Mouse (Mus musculus) forebrain, postnatal 0 days (tissue): ENCODE data around the gene Exoc8. TPM values are rescaled to one million over a fixed set of nuclear protein-coding genes. Genes with fewer than 3 reads are reported as not detected.

Experiments used
- ATAC-seq: fragments of 200-750 bp; cut with Nextera tagmentation; 2 replicates; pipeline ENCODE4 v1.8.0; 2017; ENCODE audit warnings: mild to moderate bottlenecking, moderate library complexity
- DNase-seq: peaks from one replicate; pipeline ENCODE4 v3.0.0-alpha.2; 2015
- H3K27ac ChIP-seq: fragments of 300-500 bp; sonication (generic); 2 replicates; pipeline ENCODE4 v1.5.1; 2014; ENCODE audit warnings: low read depth, mild to moderate bottlenecking, antibody characterized with exemption, low read length, moderate library complexity, mixed read lengths
- H3K27me3 ChIP-seq: fragments of 300-500 bp; sonication (generic); 2 replicates; pipeline ENCODE4 v1.6.1; 2014; ENCODE audit warnings: mild to moderate bottlenecking, low read length, mixed read lengths; ENCODE audit not compliant: insufficient read depth
- H3K36me3 ChIP-seq: fragments of 300-500 bp; sonication (generic); 2 replicates; pipeline ENCODE4 v1.6.1; 2014; ENCODE audit warnings: mild to moderate bottlenecking, moderate library complexity; ENCODE audit not compliant: insufficient read depth
- H3K4me1 ChIP-seq: fragments of 300-500 bp; sonication (generic); 2 replicates; pipeline ENCODE4 v1.6.1; 2014; ENCODE audit warnings: antibody characterized with exemption; ENCODE audit not compliant: insufficient read depth
- H3K4me2 ChIP-seq: fragments of 300-500 bp; sonication (generic); 2 replicates; pipeline ENCODE4 v1.6.1; 2014; ENCODE audit warnings: low read depth, mild to moderate bottlenecking, moderate library complexity
- H3K4me3 ChIP-seq: fragments of 300-500 bp; sonication (generic); 2 replicates; pipeline ENCODE4 v1.5.1; 2014; ENCODE audit warnings: low read depth, low read length, mixed read lengths
- H3K9ac ChIP-seq: fragments of 300-500 bp; sonication (generic); 2 replicates; pipeline ENCODE4 v1.6.1; 2014; ENCODE audit warnings: mild to moderate bottlenecking
- H3K9me3 ChIP-seq: fragments of 300-500 bp; sonication (generic); 2 replicates; pipeline ENCODE4 v1.6.1; 2016; ENCODE audit warnings: low read length
- CTCF ChIP-seq: sonication (generic); IDR thresholded peaks from 2 replicates; pipeline ENCODE4 v1.5.1; 2016; ENCODE audit warnings: antibody characterized with exemption, control low read depth, low read depth
- WGBS: fragments of 180-500 bp; shearing (Covaris S2); extraction: QIAGEN DNeasy Blood & Tissue Kit; methylation state at CpG from one replicate; pipeline ENCODE4 v1.1.7; 2014; 5-methylcytosine and 5-hydroxymethylcytosine counted together
- polyA plus RNA-seq: library from polyadenylated mRNA; unstranded; fragments of >200 nt; fragmentation: Nextera tagmentation; extraction: Ambion mirVana; gene quantifications from 2 replicates; pipeline ENCODE4 v1.2.1, GENCODE M21; 2015
- total RNA-seq: library from RNA; depleted of rRNA; stranded (reverse); fragments of >200 nt; gene quantifications from 2 replicates; pipeline ENCODE4 v1.2.3, GENCODE M21; 2014

Exoc8 gene
- total and polyA plus RNA-seq, 2 experiments from 2014 or later, result 9.9 to 33.9 TPM

DNA sequence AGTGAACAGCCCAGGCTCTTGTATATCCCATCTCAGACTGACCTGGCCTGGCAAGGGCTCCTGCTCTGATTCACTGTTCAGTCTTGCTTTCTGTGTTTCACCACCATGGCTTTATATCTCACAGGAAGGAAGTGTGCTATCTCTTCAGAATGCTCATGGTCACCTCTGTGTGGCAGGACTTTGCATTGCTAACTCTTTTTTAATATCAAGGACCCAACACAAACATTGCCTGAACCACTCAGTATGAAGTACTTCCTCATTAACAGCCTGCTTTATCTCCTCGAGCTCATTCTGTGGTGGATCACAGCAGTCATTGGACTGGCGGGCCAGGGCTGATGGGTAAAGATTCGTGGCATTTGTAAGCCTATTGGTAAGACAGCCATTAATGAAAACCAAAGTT lies 30.8 kb downstream of the Exoc8 start:
- no peak for DNase-seq

DNA sequence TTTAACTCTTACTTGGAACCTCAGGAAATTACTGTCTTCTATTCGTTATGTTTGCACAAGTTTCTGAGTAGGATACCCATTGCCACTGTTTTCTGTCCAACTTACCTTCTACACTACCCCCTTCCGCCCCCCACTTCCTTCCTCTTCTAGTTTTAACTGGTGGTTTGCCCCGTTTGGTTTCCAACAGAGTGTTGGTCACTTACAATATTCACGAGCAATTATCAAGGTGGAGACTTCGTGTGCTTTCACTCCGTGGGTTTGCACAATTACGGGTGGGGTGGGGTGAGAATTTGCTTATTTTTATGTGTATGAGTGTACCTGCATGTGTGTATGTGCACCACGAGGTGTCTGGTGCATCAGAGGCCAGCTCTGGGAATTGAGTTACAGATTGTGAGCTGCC lies 33.8 kb downstream of the Exoc8 start:
- no peak for TF ChIP-seq CTCF
- H3K27ac ChIP-seq, result no peak overlapping the region
- H3K9me3 ChIP-seq, result no peaks in the 10 kb centered on the region
- WGBS, result 21% methylated on average over 8 of the region's 8 CpGs
- H3K9ac ChIP-seq, result peak overlapping the region; percentile 85
- H3K4me1 ChIP-seq, result peaks cover 6% of the 10 kb centered on the region; the same call in 1 of the 2 replicates
- H3K4me2 ChIP-seq, result peak overlapping the region; percentile 77
- no peaks in the 10 kb centered on the region for H3K27me3 ChIP-seq
- DNase-seq (no peak), ATAC-seq (no peak)
- peaks cover 13% of the 10 kb centered on the region; the same call in 1 of the 2 replicates for H3K36me3 ChIP-seq
- H3K4me3 ChIP-seq, result peak overlapping the region; percentile 96

More for the DNA sequence above, 30.8 kb downstream of the Exoc8 start:
- Histone ChIP-seq H3K9ac (no peak overlapping the region), H3K27ac (no peak overlapping the region), H3K36me3 (peaks cover 9% of the 10 kb centered on the region), H3K4me1 (peaks cover 6% of the 10 kb centered on the region; the same call in 1 of the 2 replicates), H3K9me3 (no peaks in the 10 kb centered on the region), H3K4me2 (no peak overlapping the region), H3K4me3 (no peak overlapping the region), H3K27me3 (no peaks in the 10 kb centered on the region)
- 87% methylated on average over 3 of the region's 3 CpGs for WGBS
- no peak for ATAC-seq
- TF ChIP-seq CTCF, result no peak

DNA sequence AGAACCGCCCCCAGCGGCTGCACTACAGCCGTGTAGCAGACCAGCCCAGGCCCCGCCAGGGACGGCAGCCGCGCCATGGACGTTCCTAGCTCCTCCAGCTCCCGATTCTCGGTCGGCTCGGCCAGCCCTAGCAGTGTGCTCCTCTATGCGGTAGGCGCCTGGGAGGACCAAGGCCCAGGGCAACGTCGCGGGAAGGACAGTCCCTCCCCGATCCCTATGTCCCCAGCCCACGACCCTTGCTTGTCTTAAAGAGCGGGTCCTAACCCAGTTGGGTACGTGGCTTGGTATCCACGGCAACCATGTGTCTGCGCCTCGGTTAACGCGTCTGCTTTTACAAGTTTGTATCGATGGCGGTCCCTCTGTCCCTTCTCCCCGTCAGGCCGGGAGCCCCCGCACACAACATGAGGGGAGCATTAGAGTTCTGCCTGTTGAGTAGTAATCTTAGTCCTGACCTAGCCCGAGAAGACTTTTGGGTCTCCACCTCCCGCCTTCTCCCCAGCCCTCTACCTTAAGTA lies 34.3 kb downstream of the Exoc8 start:
- peak overlapping the region; percentile 85 for H3K9ac ChIP-seq
- H3K4me1 ChIP-seq, result peaks cover 6% of the 10 kb centered on the region; the same call in 1 of the 2 replicates
- ATAC-seq (peak; percentile 85), DNase-seq (no peak)
- H3K27me3 ChIP-seq, result no peaks in the 10 kb centered on the region
- H3K4me2 ChIP-seq, result peak overlapping the region; percentile 77
- WGBS, result under 1% methylated on average over 33 of the region's 33 CpGs
- no peak for TF ChIP-seq CTCF
- H3K4me3 ChIP-seq, result peak overlapping the region; percentile 96
- H3K36me3 ChIP-seq, result peaks cover 13% of the 10 kb centered on the region; the same call in 1 of the 2 replicates
- H3K9me3 ChIP-seq, result no peaks in the 10 kb centered on the region
- H3K27ac ChIP-seq, result peak overlapping the region; percentile 91

DNA sequence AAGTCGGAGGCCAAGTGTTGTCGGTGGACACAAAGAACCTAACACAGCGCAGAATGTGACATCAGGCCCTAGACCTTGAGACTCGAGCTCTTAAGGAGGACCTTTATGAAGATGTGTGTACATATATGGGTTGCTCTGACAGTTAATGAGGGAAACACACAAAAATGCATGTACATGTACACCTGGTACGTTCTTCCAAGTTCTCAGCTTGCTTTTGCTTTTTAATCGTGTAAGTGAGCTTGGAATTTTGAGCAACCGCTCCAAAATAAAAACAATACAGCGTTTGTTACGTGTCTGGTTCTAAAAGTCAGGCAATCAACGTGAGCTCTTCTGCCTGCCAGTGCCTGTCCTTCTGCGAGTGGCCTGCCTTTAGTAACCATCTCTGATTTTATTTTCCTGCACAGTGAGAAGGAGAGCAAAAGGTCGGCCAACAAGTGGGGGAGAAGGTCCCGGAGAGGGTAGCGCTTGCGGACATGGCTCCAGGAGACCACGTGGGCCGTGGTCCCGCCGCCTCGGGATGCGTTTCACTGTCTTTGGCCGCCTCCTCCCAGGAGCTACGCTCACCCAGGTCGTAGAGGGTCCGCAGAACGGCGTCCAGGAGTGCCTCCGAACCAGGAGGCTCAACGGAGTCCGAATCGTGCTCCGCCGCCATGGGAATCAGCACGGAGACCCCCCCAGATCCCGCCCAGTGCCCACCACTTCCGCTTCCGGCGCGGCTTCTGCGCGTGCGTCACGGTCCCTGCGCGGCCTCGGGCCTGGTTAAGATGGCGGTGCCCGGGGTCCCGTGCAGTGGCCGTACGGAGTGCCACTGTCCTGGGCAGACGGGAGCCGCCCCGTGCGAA lies 35.0 kb downstream of the Exoc8 start, which contains the start of the genes Gnpat and 2810004N23Rik:
Gene Gnpat (plus strand): TSS at position 713 of the 842 bp plus-strand sequence.
Gene 2810004N23Rik (minus strand): TSS at position 800 of the 842 bp plus-strand sequence.
- H3K27ac ChIP-seq, result peak within 1 kb of the TSS; percentile 91
- peak within 1 kb of the TSS; percentile 77 for H3K4me2 ChIP-seq
- no peak for TF ChIP-seq CTCF
- peak within 1 kb of the TSS; percentile 96 for H3K4me3 ChIP-seq
- H3K9ac ChIP-seq, result peak within 1 kb of the TSS; percentile 85
- H3K4me1 ChIP-seq, result peaks cover 6% of the 10 kb centered on the region; the same call in 1 of the 2 replicates
- H3K27me3 ChIP-seq, result no peaks in the 10 kb centered on the region
- peak; percentile 96 for DNase-seq
- peaks cover 17% of the 10 kb centered on the region; the same call in 1 of the 2 replicates for H3K36me3 ChIP-seq
- WGBS, result 1% methylated on average over 55 of the region's 55 CpGs
- ATAC-seq, result peak; percentile 99
- no peaks in the 10 kb centered on the region for H3K9me3 ChIP-seq

DNA sequence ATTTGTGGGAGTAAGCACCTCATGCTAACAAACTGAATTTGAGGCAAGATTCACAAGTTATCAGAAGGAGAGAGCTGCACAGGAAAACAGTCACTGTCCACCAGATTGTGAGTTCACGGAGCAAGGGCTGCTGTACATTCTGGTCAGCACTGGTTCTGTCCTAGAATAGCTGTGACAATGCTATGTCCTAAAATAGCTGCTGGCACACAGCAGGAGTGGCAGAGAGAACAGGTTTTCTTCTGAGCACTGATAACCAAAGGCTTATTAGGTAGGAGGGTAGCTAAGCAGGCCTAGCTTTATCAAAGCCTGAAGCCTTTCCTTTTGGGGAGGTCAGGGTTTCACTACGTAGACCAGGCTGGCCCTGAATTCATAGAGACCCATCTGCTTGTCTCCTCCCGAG lies 37.3 kb downstream of the Exoc8 start:
- Histone ChIP-seq H3K9ac (no peak overlapping the region), H3K36me3 (peaks cover 37% of the 10 kb centered on the region), H3K9me3 (no peaks in the 10 kb centered on the region), H3K4me1 (peaks cover 6% of the 10 kb centered on the region; the same call in 1 of the 2 replicates), H3K27ac (no peak overlapping the region), H3K27me3 (no peaks in the 10 kb centered on the region), H3K4me3 (no peak overlapping the region), H3K4me2 (no peak overlapping the region)
- no peak for DNase-seq
- ATAC-seq, result no peak
- TF ChIP-seq CTCF, result no peak
- 95% methylated on average over 3 of the region's 3 CpGs for WGBS

DNA sequence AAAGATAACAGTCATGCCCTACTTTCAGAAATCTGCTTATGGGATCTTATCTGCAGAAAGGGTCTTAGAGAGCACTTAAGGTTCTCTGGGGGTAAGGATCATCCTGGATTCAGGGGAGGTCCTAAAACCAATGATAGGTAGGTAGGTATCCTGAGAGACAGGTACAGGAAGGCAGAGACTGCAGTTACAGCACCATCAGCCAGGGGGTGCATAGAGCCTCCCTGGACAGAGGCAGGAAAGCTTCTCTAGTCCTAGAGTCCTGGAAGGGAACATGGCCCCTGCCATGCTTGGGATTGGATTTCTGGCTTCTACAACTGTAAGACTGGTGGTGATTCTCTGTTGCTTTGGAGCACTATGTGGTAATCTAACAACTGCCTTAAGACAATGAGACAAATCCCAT lies 38.0 kb downstream of the Exoc8 start:
- ATAC-seq (no peak), DNase-seq (no peak)
- Histone ChIP-seq H3K36me3 (peaks cover 44% of the 10 kb centered on the region), H3K4me3 (no peak overlapping the region), H3K9ac (no peak overlapping the region), H3K4me1 (peaks cover 6% of the 10 kb centered on the region; the same call in 1 of the 2 replicates), H3K9me3 (no peaks in the 10 kb centered on the region), H3K4me2 (no peak overlapping the region), H3K27ac (no peak overlapping the region), H3K27me3 (no peaks in the 10 kb centered on the region)
- TF ChIP-seq CTCF, result peak; percentile 39

DNA sequence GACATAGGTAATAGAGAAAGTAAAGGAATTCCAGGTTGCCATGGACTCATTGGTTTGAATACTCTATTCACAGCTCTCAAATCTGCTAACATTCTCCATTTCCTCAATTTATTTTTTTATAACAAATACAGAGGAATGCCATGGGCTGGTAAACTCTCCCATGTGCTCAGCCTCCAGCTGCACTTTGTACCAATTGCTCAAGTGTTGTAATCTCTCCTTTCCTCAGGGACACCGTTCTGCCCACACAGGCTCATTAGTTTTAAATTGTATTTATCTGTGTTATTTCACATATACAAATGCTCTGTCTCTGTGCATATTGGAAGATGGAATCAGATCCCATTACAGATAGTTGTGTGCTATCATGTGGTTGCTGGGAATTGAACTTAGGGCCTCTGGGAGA lies 44.0 kb downstream of the Exoc8 start:
- WGBS, result 100% methylated on average over 1 of the region's 1 CpGs
- Histone ChIP-seq H3K4me3 (no peak overlapping the region), H3K4me1 (no peaks in the 10 kb centered on the region), H3K36me3 (peaks cover 40% of the 10 kb centered on the region), H3K27me3 (no peaks in the 10 kb centered on the region), H3K9ac (no peak overlapping the region), H3K9me3 (peaks cover 15% of the 10 kb centered on the region; the same call in 1 of the 2 replicates), H3K4me2 (no peak overlapping the region), H3K27ac (no peak overlapping the region)
- DNase-seq (no peak), ATAC-seq (no peak)
- TF ChIP-seq CTCF, result no peak
